Mouse (Mus musculus): ENCODE measurements around the gene Naf1. TPM values are rescaled to one million over a fixed set of nuclear protein-coding genes. Genes with fewer than 3 reads are reported as not detected.
A peak's percentile ranks its signal among the peaks of the same experiment; 100 is the strongest.

Naf1 gene
- total RNA-seq (2021) = 10 to 100 TPM; 12.1 to 13.4 TPM
- long read RNA-seq, experiment 1 = 0 reads
- long read RNA-seq, experiment 2, partial matches to known transcripts = 2 of 3 reads
- long read RNA-seq, experiment 2, other reads (novel, unspliced or antisense) = 0 of 3 reads

DNA sequence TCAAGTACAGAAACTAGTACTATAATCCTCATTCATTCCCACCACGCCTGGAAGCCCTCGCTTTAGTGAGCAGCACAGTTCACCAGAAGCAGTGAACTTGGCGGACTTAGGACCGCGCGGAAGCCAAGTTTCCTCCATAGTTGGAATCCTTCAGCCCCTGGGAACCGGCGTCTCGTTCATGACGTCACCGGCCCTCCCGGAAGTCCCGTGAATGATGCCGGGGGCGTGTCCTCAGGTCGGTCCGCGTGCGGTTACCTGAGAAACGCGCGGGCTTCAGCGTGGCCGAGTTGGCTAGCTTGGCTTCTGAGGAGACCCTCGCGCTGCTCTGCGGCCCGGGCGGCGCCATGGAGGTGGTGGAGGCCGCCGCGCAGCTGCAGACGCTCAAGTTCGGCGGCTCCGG is at the start of gene Naf1:
Gene Naf1 (plus strand): TSS at position 195 of the 400 bp plus-strand sequence.
- intact Hi-C loops (cut with DNase I) = loop anchor here (5.0 kb wide), 1 partner anchor 163 kb away; the partner anchor contains the start of gene Npy1r

DNA sequence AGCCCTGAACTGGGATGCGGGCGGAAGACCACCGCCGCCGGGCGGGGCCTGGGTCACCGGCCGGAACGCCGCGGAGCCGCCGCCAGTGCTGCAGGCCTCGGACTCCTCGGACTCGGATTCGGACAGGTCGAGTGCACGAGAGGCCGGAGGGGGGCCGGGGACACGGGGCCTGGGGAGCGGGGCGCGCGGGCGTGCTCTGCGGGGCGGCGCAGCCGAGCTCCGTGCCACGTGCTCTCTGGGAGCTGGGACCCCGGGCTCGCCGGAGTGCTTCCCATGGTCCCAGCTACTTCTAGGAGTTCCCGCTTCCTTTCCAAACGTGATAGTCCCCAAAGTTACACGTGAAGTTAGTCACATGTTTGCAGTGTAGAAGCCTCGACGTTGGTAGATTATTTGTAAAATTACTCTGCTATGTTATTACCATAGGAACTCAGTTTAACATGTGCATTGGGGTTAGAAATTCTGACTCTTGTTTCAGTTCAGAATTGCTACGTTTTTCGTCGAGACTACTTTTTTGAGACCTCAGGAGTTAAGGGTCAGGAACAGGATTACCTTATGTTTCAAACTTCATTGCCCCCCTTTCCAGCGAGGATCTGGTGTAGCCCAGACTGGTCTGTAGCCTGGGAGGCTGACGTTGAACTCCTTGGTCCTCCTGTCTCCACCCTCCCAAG is 1.0 kb downstream of the Naf1 start:
- peak; percentile 21 to 33 for DNase-seq (ENCODE audit: low spot score in 2 of 2)
- intact Hi-C loops (cut with DNase I) = loop anchor here (5.0 kb wide), 1 partner anchor 164 kb away; the partner anchor contains the start of gene Npy1r

More for the DNA sequence above, at the start of gene Naf1:
- peak; percentile 94 for DNase-seq (ENCODE audit: low spot score in 2 of 2)

DNA sequence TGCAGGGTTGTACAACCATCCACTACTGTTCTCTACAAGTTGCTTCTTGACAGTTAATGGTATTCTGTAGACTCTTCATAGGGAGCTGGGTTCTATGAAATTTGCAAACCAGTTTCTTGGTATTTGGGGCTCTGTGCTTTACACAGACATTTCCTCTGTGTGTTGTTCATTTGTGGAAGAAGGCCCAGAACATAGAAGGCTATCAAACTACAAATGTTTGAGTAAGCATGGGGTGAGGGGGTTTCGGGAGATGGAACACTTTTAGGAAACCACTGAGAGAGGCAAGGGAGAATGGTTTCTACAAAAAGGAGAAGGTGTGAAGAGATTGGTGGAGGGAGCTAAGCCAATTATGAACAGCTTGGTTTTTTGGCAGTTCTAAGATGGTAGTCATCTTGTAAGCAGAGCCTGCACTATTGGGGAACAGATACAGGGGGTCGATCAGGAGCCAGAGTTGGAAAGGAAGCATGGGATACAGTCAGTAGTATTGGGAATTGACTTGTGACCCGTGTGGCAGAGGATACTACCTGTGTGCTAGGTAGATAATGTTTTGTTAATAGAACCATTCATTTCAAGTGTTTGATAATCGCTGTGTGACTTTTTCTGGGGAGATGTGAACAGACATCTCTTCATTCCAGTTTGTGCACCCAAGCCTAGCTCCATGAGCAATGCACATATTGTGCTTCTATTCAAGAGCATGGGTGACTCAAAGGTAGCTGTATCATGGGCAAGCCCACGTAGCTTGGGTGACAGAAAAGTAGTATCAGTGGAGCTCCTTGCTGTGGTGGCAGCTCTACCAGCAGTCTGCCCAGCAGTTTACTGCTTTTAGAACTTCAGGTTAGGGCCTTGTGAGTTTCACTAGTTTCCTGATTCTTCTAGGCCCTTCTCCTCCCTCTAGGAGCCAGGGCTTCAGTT is 1.8 kb downstream of the Naf1 start:
- DNase-seq (ENCODE audit: low spot score in 2 of 2) = no peak

DNA sequence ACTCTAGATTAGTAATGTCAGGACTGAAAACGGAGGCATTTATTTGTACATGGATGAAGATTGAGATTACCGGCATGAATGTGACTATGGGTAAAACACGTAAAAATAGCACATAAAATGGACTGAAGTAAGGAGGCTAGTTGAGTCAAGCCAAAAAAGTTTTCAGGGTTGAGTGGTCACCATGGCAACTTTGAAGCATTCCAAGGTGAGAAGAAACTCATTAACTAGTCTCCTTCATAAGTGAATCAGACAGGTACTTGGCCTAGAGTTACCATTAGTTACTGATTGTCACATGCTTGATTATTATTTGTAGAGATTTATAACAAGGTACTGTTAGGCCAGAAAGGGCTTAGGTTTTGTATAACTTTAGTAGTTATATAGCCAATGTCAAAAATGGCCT is 3.7 kb downstream of the Naf1 start:
- intact Hi-C loops (cut with DNase I) = loop anchor here (5.0 kb wide), 1 partner anchor 166 kb away; the partner anchor contains the start of gene Npy1r
- DNase-seq (ENCODE audit: low spot score in 2 of 2) = no peak

More for the DNA sequence above, 1.8 kb downstream of the Naf1 start:
- intact Hi-C loops (cut with DNase I) = loop anchor here (5.0 kb wide), 1 partner anchor 165 kb away; the partner anchor contains the start of gene Npy1r

DNA sequence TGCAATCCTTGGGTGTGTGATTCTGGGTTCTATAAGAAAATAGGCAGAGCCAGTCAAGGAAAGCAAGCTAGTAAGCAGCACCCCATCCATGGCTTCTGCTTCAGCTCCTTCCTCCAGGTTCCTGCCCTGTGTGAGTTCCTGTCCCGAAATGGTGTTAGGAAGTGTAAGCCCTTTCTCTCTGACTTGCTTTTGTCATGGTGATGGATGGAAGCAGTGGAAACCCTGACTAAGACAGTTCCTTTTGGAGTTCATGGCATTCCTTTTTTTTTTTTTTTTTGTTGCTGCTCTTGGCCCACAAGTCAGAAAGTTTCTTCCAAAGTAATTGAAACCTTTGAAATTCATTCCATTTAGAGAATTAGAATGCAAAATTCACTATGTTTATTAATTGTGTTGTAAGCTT is 5.1 kb downstream of the Naf1 start:
- intact Hi-C loops (cut with DNase I) = no loop called here
- no peak for DNase-seq (ENCODE audit: low spot score in 2 of 2)

DNA sequence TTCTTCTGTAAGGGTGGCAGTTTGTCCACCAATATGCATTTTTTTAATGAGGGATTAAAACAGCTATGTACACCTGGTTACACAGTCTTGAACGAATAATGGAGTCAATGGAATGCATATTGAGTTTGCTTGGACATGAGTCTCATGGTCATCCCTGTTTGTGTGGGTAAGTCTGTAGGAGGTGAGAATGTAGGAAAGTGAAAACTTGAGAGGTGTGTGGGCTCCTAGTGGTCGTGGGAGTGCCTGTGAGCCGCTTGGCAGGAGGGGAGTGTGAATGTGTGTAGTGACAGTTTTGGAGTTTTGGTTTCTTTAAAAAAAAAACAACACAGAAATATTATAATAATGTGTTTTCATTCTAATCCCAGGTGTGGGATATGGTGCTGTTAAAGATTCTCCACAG is 7.7 kb downstream of the Naf1 start:
- DNase-seq (ENCODE audit: low spot score in 2 of 2) = no peak
- intact Hi-C loops (cut with DNase I) = no loop called here

DNA sequence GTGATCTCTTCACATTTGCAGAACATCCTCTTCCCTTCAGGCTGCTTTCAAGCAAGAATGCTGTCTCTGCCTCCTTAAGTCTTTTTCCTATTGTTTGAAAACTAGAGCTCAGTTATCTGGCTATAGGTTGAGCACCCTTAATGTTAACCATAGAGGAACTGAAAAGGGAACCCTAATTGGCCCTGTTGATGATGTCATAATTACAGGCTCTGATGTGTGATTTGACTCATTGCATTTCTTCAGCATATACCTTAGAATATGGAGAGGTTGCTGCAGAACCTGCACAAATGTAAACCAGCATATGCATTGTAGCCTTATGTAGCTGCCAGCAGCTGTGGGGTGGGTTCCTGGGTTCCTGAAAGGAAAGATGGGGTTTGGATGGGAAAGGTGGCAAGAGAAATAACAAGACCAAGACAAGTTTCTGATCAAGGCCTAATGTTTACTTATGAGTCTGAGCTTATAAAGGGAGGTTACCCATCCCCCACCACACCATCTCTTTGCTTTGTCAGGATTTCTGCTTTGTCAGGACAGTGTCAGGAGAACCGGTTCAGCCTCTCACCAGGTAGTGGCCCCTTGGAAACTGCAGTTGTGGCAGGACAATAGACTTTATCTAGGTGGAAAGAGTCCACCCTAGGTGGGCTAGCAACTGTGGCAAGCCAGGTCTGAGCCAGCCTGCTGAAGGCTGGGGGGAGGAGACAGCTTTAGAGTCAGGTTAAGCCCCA is 9.4 kb downstream of the Naf1 start:
- no peak for DNase-seq (ENCODE audit: low spot score in 2 of 2)
- intact Hi-C loops (cut with DNase I) = no loop called here

DNA sequence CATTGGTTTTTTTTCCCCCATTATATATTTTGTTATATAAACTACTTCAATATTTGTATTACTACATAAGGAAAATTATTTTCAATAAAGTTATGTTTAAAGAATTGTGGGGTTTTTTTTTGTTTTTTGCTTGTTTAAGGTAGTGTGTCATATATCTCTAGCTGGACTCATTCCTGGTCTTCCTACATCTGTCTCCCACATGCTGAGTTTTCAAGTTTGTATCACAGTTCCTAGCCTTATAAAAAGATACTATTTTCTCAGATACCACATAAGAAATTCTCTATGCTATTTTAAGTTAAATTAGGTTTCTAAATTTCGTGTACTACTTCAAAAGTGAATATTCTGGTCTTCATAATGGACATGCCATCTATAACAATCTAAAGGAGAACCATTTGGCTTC is 23.8 kb downstream of the Naf1 start:
- intact Hi-C loops (cut with DNase I) = no loop called here
- DNase-seq (ENCODE audit: low spot score in 2 of 2) = no peak

DNA sequence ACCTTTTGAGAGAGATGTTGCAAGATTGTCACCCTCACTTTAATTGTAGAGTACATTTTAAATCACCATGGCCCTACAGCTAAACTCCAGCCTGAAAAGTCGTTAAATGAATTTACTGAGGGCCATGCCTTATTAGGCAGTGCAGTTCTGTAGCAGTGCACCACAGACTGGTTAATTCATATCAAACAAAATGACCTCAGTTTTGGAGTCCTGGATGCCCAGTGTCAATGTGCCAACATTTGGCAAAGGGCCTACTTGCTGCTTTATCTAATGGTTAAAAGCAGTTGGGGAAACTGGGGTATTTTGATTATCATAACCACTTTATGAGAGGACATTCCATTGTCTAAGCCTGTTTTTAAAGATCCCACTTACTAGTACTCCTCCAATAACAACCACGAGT is 31.9 kb downstream of the Naf1 start:
- no peak for DNase-seq (ENCODE audit: low spot score in 2 of 2)

DNA sequence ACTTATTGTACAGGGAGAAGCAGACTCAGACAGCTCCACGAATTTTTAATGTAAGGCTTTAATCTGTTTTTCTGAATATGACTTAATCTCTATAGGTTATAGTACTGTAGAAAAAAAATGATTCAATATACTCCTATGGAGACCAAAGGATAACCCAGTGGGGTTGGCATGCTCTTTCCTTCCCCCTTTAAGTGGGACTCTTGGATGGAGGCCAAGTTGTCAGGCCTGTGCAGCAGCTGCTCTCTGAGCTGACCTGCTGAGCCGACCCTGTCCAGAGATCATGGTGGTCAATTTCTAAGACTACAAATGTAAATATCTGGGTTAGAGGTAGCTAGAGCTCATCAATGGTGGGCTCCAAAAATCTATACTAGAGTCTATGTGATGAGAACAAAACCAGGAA is 45.0 kb downstream of the Naf1 start:
- intact Hi-C loops (cut with DNase I) = no loop called here
- no peak for DNase-seq (ENCODE audit: low spot score in 2 of 2)

More for the DNA sequence above, 31.9 kb downstream of the Naf1 start:
- intact Hi-C loops (cut with DNase I) = no loop called here

DNA sequence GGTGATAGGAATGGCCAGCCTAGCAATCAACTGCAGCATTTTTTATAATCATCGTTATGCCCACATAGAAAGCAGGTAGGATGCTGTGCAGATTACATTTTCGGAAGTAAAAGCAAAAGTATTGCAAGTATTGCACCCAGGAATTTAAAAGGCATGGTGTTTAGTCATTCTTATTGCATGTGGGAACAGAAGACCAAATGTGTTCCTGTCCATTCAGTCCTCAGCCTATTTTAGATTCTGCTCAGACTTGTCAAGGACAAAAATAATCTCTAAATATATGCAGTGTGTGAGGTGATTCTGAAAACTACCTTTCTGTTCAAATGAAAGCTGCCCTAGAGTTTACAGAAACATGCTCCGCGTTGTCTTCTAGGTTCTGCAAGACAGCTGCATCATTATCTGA is 45.5 kb downstream of the Naf1 start:
- intact Hi-C loops (cut with DNase I) = no loop called here

DNA sequence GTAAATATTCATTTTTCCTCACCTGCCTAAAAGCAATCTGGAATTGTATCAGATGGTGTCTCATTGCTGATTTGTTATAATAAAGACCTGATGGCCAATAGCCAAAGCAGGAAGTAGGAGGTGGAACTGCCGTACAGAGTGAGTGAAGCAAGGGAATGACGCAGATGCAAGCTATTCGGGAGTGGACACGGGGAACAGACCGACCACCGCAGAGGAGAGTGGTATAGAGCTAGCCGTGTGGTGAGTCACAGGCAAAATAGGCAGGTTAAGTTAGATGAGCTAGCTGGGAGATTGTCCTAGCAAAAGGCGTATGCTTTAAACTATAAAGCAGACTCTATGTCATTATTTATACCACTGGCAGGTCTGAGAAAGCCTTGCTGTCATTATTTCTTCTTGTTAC is 46.1 kb downstream of the Naf1 start:
- DNase-seq (ENCODE audit: low spot score in 2 of 2) = no peak
- intact Hi-C loops (cut with DNase I) = no loop called here

More for the DNA sequence above, 45.5 kb downstream of the Naf1 start:
- DNase-seq (ENCODE audit: low spot score in 2 of 2) = peak in 1 of 2 experiments; percentile 22

DNA sequence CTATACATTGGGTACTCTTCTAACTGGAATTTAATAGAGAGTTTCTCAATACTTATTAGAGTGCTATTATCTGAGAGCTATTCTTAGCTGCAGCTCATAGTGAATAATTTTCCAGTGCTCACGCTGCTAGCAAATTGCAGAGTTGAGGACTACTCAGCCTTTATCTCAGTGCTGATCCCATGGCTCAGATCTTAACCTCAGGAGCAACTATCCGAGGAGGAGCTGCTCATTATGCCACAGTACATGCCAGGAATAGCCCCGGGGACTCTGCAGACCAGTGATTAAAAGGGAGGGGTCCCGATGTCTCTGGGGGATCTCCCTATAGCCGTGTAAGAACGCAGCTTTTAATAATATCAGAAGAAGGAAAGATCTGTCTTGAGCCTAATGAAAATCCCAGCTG is 50.7 kb downstream of the Naf1 start:
- no peak for DNase-seq (ENCODE audit: low spot score in 2 of 2)
- intact Hi-C loops (cut with DNase I) = no loop called here

DNA sequence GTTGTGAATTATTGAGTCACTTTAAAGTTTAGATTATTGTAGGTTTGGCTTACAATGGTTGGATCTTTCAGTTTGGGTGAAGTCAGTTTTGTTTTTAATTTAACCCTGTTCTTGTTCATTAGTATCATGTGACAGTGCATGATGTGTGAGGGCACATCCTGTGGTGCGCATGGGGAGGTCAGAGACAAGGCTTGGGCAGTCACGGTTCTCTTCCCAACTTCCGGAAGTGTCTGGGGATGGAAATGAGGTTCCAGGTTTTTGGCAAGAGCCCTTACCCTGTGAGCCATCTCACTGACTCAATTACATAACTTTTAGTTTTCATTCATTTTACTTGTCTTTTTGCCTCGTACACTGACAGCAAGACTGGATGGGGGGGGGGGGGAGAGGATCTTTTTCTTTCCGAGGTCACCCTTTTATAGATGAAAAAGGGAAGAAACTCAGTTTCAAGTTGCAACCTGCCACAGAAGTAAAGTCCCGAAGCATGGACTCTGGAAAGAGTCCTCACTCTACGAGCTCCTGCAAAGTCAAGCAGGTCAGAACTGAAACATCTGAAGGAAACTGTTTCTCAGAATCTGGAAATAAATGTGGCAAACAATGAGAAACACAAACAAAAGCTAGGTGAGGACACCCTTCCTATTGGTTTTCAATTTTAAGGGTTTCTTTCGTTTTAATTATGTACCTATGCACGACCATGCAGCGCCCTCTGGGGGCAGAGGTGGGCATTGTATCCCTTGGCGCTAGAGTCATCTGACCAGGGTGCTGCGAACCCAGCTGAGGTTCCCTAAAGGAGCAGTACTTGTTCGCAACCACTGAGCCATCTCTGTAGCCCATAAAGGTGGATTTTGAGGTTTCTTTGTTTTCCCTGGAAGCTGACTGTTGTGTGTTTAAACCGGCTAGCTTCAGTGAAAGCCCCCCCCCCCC is 53.9 kb downstream of the Naf1 start:
- intact Hi-C loops (cut with DNase I) = no loop called here
- peak; percentile 9 to 15 for DNase-seq (ENCODE audit: low spot score in 2 of 2)

DNA sequence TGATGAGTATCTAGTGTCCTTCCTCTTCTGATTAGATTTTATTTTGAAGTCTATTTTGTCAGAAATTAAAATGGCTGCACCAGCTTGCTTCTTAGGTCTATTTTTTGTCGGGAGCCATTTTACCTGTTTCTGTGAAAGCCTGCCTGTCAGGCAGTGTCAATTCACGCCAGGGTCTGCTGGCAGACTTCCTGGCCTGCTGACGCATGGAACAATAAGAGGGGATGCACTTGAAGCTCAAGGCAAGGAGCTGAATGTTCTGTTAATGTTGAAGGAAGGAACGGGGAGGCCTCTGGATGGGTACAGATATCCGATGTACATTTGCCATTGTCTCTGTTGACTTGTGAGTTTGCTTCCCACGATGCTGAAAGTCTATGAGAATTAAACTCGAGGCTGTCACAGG is 56.0 kb downstream of the Naf1 start:
- intact Hi-C loops (cut with DNase I) = no loop called here
- DNase-seq (ENCODE audit: low spot score in 2 of 2) = no peak

DNA sequence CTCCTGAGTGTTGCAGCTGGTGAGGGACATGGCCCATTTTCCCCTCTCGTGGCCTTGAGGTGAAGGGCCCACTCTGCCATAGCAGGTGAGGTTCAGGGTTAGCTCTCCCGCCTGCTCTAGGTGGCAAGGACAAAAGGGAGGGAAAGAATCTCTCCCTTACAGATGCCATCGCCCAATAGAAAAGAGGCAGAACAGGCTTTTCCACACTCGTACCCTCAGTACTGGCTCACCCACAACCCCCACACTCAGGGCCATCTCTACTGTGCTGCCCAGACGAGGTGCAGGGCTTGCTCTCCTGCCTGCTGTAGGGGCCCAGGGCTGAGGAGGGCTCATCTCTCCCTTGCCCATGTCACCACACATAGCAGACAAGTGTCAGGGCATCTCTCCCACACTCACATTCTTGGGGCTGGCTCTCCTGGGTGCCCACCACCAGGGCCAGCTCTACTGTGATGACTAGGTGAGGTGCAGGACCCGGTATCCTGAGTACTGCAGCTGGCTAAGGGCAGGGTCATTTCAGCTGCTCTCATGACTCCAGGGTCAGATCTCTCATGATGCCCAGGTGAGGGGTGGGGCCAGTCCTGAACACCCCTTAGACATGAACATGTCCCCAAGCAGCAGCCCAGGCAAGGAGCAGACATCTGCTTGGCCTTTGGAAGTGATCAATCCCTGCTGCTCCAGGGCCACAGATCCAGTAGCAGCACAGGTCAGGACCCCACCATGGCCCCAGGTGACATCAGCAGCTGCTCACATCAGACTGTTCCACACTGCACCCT is 57.9 kb downstream of the Naf1 start:
- intact Hi-C loops (cut with DNase I) = no loop called here
- DNase-seq (ENCODE audit: low spot score in 2 of 2) = no peak

DNA sequence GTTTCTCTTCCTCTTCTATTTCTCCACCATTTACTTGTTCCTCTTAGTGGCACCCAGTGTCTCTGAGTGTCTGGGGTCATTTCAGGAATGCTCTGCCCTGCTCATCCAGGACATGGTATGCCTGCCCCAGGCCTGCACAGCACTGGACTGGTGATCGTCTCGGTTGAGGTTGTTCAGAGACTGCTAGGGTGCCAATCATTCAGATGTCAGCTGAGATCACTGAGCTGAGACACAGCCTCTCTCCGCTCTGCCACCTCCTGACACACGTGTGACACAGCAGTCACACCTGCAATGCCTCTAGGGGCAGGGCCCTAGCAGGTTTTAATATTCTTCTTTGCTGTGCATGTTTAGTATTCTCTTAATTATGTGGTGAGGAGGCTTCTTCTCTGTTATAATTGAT is 58.5 kb downstream of the Naf1 start:
- intact Hi-C loops (cut with DNase I) = no loop called here
- no peak for DNase-seq (ENCODE audit: low spot score in 2 of 2)

DNA sequence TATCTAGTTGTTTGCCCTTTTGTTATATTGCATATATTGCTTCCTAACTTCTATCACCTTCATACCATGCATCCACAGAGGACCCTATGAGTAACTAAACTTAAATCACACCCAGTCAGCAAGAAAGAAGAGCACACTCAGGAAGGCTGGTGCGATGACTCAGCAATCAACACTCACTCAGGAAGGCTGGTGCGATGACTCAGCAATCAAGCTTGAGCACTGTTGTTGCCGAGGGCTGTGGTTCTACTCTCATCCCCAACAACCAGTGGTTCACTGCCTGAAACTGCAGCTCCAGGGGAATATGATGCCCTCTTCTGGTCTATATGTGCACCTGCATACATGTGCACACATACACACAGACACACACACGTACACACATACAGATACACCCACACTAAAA is 73.7 kb downstream of the Naf1 start:
- DNase-seq (ENCODE audit: low spot score in 2 of 2) = no peak
- intact Hi-C loops (cut with DNase I) = no loop called here
